Mouse (Mus musculus) forebrain, embryonic 11.5 days (tissue): Measurements from ENCODE around the gene Lmo3. TPM values are rescaled to one million over a fixed set of nuclear protein-coding genes. Genes with fewer than 3 reads are reported as not detected.
A peak's percentile ranks its signal among the peaks of the same experiment; 100 is the strongest.

Experiments
- ATAC-seq: fragments of 200-750 bp; cut with Nextera tagmentation; replicated peaks from 2 replicates; pipeline ENCODE4 v1.8.0; 2017; ENCODE audit warnings: moderate TSS enrichment; ENCODE audit not compliant: low FRiP score
- DNase-seq: peaks from one replicate; pipeline ENCODE4 v3.0.0-alpha.2; 2017; ENCODE audit warnings: low spot score
- H3K27ac ChIP-seq: fragments of 300-500 bp; sonication (generic); 2 replicates; pipeline ENCODE4 v1.5.1; 2014; ENCODE audit warnings: low read depth, low read length
- H3K27me3 ChIP-seq: fragments of 300-500 bp; sonication (generic); 2 replicates; pipeline ENCODE4 v1.6.1; 2014; ENCODE audit warnings: mild to moderate bottlenecking, low read length, mixed read lengths; ENCODE audit not compliant: control insufficient read depth, insufficient read depth
- H3K36me3 ChIP-seq: fragments of 300-500 bp; sonication (generic); 2 replicates; pipeline ENCODE4 v1.6.1; 2014; ENCODE audit warnings: mild to moderate bottlenecking, low read length, moderate library complexity, mixed read lengths; ENCODE audit not compliant: control insufficient read depth, insufficient read depth
- H3K4me1 ChIP-seq: fragments of 300-500 bp; sonication (generic); replicated peaks from 2 replicates; pipeline ENCODE4 v1.6.1; 2014; ENCODE audit warnings: low read length, mixed read lengths; ENCODE audit not compliant: control insufficient read depth, insufficient read depth
- H3K4me2 ChIP-seq: fragments of 300-500 bp; sonication (generic); 2 replicates; pipeline ENCODE4 v1.6.1; 2014; ENCODE audit warnings: low read depth, mild to moderate bottlenecking, low read length, moderate library complexity, mixed read lengths; ENCODE audit not compliant: severe bottlenecking
- H3K4me3 ChIP-seq: fragments of 300-500 bp; sonication (generic); 2 replicates; pipeline ENCODE4 v1.5.1; 2014; ENCODE audit warnings: low read depth, low read length
- H3K9ac ChIP-seq: fragments of 300-500 bp; sonication (generic); 2 replicates; pipeline ENCODE4 v1.6.1; 2014; ENCODE audit warnings: low read length
- H3K9me3 ChIP-seq: fragments of 300-500 bp; sonication (generic); 2 replicates; pipeline ENCODE4 v1.6.1; 2016; ENCODE audit warnings: low read length, mixed read lengths; ENCODE audit not compliant: control insufficient read depth
- WGBS: fragments of 180-500 bp; shearing (Covaris S2); extraction: QIAGEN DNeasy Blood & Tissue Kit; methylation state at CpG from one replicate; pipeline ENCODE4 v1.1.7; 2014; 5-methylcytosine and 5-hydroxymethylcytosine counted together
- polyA plus RNA-seq: library from polyadenylated mRNA; unstranded; fragments of >200 nt; fragmentation: Nextera tagmentation; extraction: Ambion mirVana; gene quantifications from 2 replicates; pipeline ENCODE4 v1.2.1, GENCODE M21; 2014

Gene Lmo3
- polyA plus RNA-seq: 26.2 and 29.4 TPM in 2 replicates

DNA sequence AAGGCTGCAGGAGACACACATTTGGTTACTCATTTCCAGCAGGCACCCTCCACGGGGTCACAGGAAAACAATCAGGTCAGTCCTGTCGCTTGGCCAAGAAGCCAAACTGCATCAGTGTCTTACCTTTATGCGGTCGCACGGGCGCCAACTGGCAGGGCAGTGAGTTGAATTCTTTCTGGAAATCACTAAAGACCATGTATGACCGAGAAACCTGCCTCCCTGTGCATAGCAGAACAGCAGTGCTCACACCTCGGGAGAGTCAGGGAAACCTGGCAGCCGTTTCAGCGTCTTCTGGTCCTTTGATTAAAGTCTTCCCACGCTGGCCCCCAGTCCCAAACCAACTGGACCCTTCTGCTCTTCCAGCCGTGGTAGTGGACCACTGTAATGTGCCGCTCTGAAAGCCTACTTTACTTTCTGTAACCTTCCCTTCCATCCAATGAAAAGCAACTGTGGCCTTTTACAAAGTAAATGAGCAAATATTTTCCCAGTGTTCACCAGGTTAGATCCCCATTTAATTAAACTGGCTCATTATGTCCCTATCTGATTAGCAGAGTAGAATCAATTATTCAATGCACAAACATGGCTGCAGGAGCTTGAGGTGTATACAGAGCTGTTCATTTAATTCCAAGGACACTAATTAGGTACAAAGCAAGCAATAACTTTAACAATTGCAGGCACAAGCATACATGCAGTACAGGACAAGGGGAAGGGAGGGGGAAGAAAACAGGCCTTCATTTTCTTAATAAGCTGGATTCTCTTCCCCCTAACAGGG is at the start of gene Lmo3:
TSS of gene Lmo3 (minus strand) at position 235 of the 772 bp plus-strand sequence.
- ATAC-seq: peak; percentile 81
- no peak within 1 kb of the TSS for H3K27ac ChIP-seq
- H3K4me1 ChIP-seq: peaks cover 7% of the 10 kb centered on the region; the same call in 1 of the 2 replicates

DNA sequence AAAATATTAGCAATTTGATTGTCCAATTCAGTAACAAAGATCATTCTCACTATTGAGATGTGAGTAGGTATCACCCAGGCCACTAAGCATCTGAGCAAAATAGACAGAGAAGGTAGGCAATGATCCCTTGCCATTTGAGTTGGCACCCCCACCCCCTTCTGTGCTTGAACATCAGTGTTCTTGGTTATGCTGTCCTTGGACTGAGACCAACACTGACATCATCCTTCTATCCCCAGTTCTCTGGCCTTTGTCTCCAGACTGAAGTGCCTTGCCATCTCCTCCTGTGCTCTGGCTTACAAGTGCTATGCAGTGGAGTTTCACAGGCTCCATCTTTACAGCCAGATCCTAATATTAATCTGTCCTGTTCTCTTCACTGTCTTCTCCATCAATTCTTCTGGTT is 39.0 kb upstream of the Lmo3 start:
- Histone ChIP-seq H3K27ac (no peak overlapping the region), H3K4me3 (no peak overlapping the region), H3K4me2 (no peak overlapping the region), H3K9ac (no peak overlapping the region), H3K36me3 (no peaks in the 10 kb centered on the region), H3K27me3 (no peaks in the 10 kb centered on the region), H3K9me3 (no peaks in the 10 kb centered on the region), H3K4me1 (no peaks in the 10 kb centered on the region)
- DNase-seq (no peak), ATAC-seq (no peak)

More for the DNA sequence above, at the start of gene Lmo3:
- Histone ChIP-seq H3K4me3 (no peak within 1 kb of the TSS), H3K36me3 (no peaks in the 10 kb centered on the region), H3K27me3 (peaks cover 67% of the 10 kb centered on the region), H3K4me2 (no peak within 1 kb of the TSS), H3K9ac (no peak within 1 kb of the TSS), H3K9me3 (no peaks in the 10 kb centered on the region)
- peak; percentile 57 for DNase-seq
- 46% methylated on average over 13 of the region's 13 CpGs for WGBS

DNA sequence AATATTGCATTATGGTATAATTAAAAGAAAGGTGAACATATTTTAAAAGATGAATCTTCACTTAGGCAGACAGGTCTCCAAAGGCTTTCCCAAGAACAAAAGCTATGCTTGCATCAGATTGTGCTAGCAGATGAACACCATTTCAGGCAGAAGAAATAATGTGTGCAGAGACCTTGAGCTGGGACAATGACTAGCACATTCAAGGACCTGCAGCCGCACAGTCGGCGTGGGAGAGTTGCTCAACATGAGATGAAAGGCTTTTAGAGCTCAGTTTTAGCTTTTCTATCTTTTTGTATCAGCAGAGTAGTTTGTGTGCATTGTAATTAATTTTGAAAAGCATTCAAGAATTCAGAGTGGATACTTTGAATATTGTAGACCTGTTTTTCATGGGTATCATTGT is 36.6 kb upstream of the Lmo3 start:
- no peak for ATAC-seq
- H3K4me2 ChIP-seq: no peak overlapping the region
- no peak overlapping the region for H3K9ac ChIP-seq
- H3K4me1 ChIP-seq: no peaks in the 10 kb centered on the region
- H3K4me3 ChIP-seq: no peak overlapping the region
- no peaks in the 10 kb centered on the region for H3K36me3 ChIP-seq
- 89% methylated on average over 3 of the region's 3 CpGs for WGBS
- H3K27me3 ChIP-seq: no peaks in the 10 kb centered on the region
- no peaks in the 10 kb centered on the region for H3K9me3 ChIP-seq
- H3K27ac ChIP-seq: no peak overlapping the region
- DNase-seq: no peak

DNA sequence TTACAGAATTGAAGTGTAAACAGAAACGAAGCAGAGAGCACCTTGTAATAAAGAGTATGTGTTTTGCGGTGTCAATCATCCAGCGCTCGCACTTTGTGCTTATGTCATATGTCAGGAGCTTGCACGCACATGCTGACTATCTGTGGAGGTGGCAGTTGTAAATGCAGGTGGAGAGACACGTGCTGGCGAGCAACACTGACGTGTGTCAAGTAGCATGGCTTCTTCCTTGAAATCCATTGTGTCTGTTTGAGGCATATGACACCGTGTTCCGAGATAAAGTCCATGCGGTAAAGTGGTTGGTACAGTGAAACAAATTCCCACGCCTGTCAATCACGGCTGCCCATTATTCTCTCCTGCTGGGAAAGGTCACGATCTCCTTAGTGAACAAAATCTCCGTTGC is 15.2 kb upstream of the Lmo3 start:
- Histone ChIP-seq H3K4me2 (no peak overlapping the region), H3K4me3 (no peak overlapping the region), H3K9me3 (no peaks in the 10 kb centered on the region), H3K27ac (no peak overlapping the region), H3K9ac (no peak overlapping the region), H3K4me1 (no peaks in the 10 kb centered on the region), H3K36me3 (no peaks in the 10 kb centered on the region), H3K27me3 (peaks cover 10% of the 10 kb centered on the region)
- 85% methylated on average over 15 of the region's 15 CpGs for WGBS
- no peak for DNase-seq
- no peak; the same call in 1 of the 2 replicates for ATAC-seq

DNA sequence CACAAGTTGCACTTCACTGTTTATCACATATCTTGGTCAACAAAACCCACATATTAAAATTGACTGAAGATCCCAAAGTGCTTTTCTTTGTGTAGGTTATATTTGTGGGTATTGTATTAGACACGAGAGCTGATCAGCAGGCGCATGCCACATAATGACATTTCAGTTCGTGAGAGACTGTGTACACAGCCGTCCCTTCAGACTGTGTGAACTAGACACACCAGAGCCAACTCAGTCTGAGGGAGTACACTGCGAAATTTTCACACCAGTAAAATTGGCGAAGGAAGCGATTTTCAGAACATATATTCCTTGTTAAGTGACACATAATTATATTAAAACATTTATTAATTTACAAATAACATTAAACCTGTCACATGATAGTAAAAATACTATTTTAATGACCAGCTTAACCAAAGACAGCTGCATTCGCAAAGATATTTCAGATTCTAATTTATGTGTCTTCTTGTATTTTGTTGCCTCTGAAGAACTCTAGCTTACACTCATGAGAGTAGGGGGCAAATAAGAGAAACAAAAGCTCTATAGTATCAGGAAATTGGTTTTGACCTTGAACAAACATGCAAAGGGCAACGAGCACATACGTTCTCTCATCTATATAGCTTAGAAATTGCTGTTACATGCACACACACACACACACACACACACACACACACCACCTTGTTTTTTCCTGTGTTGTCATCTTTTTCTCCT is 14.4 kb upstream of the Lmo3 start:
- Histone ChIP-seq H3K27me3 (peaks cover 10% of the 10 kb centered on the region), H3K9me3 (no peaks in the 10 kb centered on the region), H3K27ac (no peak overlapping the region), H3K4me1 (no peaks in the 10 kb centered on the region), H3K4me2 (no peak overlapping the region), H3K36me3 (no peaks in the 10 kb centered on the region), H3K4me3 (no peak overlapping the region), H3K9ac (no peak overlapping the region)
- 79% methylated on average over 10 of the region's 10 CpGs for WGBS
- DNase-seq (no peak), ATAC-seq (no peak)

DNA sequence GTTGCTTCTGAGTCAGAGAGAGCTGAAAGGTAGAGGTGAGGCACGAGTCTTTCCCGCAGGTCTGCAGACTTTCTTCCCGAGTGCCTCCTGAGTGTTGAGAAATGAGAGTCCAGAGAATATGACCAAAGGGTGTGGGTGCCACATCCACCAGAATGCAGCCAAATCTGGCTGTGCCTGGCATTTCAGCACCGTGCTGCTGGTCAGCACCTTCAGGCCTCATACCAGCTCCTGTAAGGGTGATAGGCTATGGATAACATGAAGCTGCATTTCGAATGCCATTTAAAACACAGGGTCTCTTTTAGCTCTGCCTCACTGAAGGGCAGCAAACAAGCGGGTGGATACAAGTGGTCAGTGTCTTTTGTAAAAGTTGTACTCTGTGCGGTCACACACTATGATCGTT is 1.5 kb upstream of the Lmo3 start:
- DNase-seq: peak; percentile 67
- Histone ChIP-seq H3K4me1 (peaks cover 7% of the 10 kb centered on the region; the same call in 1 of the 2 replicates), H3K9me3 (no peaks in the 10 kb centered on the region), H3K9ac (no peak overlapping the region), H3K4me2 (no peak overlapping the region), H3K27me3 (peaks cover 69% of the 10 kb centered on the region), H3K27ac (no peak overlapping the region), H3K36me3 (no peaks in the 10 kb centered on the region), H3K4me3 (no peak overlapping the region)
- 67% methylated on average over 8 of the region's 8 CpGs for WGBS
- no peak for ATAC-seq

DNA sequence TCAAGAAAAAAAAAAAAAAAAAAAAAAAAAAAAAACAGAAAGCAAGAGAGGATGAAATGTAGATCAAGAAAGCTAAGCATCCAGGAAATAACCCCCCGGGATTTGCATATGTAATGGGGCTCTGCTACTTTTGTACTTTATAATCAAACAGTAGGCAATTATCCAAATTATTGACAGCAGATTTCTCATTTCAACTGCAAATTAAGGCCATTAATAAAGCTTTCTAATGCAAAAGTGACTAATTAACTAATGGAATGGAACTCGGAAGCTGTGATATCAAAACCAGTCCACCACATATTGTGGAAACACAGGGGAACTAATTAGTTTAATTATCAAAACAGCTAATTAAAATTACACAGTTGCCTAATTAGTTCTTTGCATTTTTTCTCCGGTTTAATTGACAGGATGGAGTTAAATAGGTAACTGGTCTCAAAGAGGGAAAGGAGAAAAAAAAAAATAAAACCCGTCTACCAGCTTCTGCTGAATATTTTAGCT is 785 bp upstream of the Lmo3 start:
- H3K9ac ChIP-seq: no peak overlapping the region
- H3K4me1 ChIP-seq: peaks cover 7% of the 10 kb centered on the region; the same call in 1 of the 2 replicates
- no peaks in the 10 kb centered on the region for H3K9me3 ChIP-seq
- 24% methylated on average over 4 of the region's 4 CpGs for WGBS
- H3K27ac ChIP-seq: no peak overlapping the region
- H3K4me3 ChIP-seq: no peak overlapping the region
- no peaks in the 10 kb centered on the region for H3K36me3 ChIP-seq
- peak; percentile 48 for ATAC-seq
- H3K4me2 ChIP-seq: no peak overlapping the region
- DNase-seq: no peak
- peaks cover 70% of the 10 kb centered on the region for H3K27me3 ChIP-seq

DNA sequence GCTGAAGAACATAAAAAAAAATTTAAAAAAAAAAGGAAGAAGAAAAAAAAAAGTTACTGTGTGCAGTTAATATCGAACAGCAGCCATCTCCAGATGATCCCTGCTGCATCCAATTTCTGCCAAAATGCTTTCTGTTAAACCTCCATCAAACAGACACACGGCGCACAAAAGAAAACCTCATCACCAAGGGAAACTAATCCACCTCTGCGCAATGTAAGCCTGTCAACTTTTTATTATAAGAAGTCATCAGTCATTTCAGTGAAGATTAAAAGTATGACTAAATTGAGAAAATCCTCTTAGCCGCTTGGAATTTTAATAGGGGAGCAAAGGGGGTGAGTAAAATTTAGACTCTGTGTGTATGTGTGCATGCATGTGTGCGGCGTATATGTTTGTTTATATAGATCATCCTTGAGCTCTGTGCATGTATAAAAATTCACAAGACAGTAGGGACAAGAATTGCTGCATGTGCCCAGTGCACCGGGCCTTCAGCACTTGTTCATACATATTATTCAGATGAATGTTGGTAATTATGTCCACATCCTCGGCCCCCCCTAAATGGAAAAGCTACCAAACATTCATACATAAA is 1.2 kb downstream of the Lmo3 start:
- no peak overlapping the region for H3K4me2 ChIP-seq
- peaks cover 62% of the 10 kb centered on the region for H3K27me3 ChIP-seq
- no peaks in the 10 kb centered on the region for H3K36me3 ChIP-seq
- H3K9ac ChIP-seq: no peak overlapping the region
- peaks cover 7% of the 10 kb centered on the region; the same call in 1 of the 2 replicates for H3K4me1 ChIP-seq
- no peak for DNase-seq
- no peak overlapping the region for H3K4me3 ChIP-seq
- H3K9me3 ChIP-seq: no peaks in the 10 kb centered on the region
- ATAC-seq: no peak; the same call in 1 of the 2 replicates
- 49% methylated on average over 9 of the region's 9 CpGs for WGBS
- H3K27ac ChIP-seq: no peak overlapping the region
